Mouse (Mus musculus) E14TG2a.4 (cell line): ENCODE measurements at regions not wholly inside any gene's neighbourhood (a gene's known extent, or its start where the extent isn't known, plus 50 kb on each side); places are given as distances from the start of the nearest gene placed in this dataset.

Experiments
- CTCF ChIP-seq: conservative IDR thresholded peaks from 2 replicates; pipeline ENCODE4 v1.5.1; 2014; ENCODE audit warnings: low read length
- NANOG ChIP-seq: IDR thresholded peaks from 2 replicates; pipeline ENCODE4 v1.6.1; 2014; ENCODE audit warnings: borderline replicate concordance, low read length, mixed read lengths
- POU5F1 ChIP-seq: IDR thresholded peaks from 2 replicates; pipeline ENCODE4 v1.6.1; 2014; ENCODE audit warnings: low read length, borderline replicate concordance

DNA sequence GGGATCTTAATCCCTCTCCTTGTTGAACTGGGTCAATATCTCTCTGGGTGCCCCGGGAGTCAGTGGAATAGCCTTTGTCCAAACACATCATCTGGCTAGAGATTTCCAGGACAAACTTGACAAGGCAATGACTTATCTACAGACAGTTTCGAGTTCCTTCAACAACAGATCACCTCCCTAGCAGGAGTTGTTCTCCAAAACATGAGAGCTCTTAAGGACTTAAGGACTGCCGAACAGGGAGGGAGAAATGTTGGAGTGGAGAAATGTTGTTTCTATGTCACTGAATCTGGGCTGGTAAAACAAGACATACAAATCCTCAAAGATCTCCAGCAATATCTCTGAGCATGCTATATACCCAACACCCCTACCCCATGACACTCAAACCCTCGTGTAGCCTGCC, 59.7 kb upstream of the Cox10 start:
- no peak for TF ChIP-seq CTCF
- no peak for TF ChIP-seq POU5F1
- no peak for TF ChIP-seq NANOG
